Comparison of ENCODE assay signal across 24 mouse cellular contexts in the genomic region with DNA sequence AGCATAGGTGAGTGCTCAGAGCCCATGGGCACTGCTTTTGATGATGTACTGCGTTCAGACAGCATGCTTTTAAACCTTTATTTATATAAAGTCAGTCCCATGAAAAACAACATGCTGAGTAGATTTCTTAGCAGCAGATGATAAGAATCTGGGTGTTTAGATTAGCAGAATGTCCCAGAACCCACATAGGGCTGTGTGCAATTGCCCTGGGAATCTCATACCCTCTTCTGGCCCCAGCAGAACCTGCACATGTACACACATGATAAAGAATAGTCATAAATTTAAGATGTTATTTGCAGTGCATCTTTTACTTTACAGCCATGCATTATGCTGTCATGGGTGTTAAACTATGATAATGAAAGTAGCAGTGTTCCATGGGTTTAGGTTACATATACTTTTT.
"Had no signal": no experiment of that assay in that cellular context is flagged by ENCODE, and none has a peak within 500 bp of the region (broad histone marks: within the 10 kb centered on the region; RNA-seq: fewer than 3 reads in every experiment).

No protein-coding gene starts in this region.

- H3K9ac ChIP-seq: lung, embryonic 15.5 days; midbrain, embryonic 12.5 days; neural tube, embryonic 13.5 days; neural tube, embryonic 15.5 days; stomach, embryonic 15.5 days had no signal

- DNase-seq: lung, adult 2 months; lung, postnatal 14 days; lung, postnatal 36 days; midbrain, embryonic 14.5 days; retina, postnatal 1 day; right cerebral cortex, adult 18-20 months; right cerebral cortex, postnatal 25 days; right cerebral cortex, postnatal 4 days; spleen, adult 18-20 months; thymus, adult 2 months; thymus, postnatal 25 days; thymus, postnatal 4 days had no signal

- H3K4me3 ChIP-seq: lung, embryonic 15.5 days; megakaryocyte, embryonic 14.5 days; midbrain, embryonic 10.5 days; midbrain, embryonic 12.5 days; myocyte; neural tube, embryonic 13.5 days; neural tube, embryonic 15.5 days; stomach, embryonic 15.5 days had no signal

- H3K27ac ChIP-seq: lung, embryonic 15.5 days; macrophage; midbrain, embryonic 10.5 days; midbrain, embryonic 12.5 days; neural tube, embryonic 13.5 days; neural tube, embryonic 15.5 days; stomach, embryonic 15.5 days; stomach, postnatal 0 days had no signal

- H3K27me3 ChIP-seq: lung, embryonic 15.5 days; megakaryocyte, embryonic 14.5 days; midbrain, embryonic 12.5 days; neural tube, embryonic 13.5 days; neural tube, embryonic 15.5 days; stomach, embryonic 15.5 days had no signal

- H3K9me3 ChIP-seq: lung, embryonic 15.5 days; megakaryocyte, embryonic 14.5 days; midbrain, embryonic 10.5 days; midbrain, embryonic 12.5 days; neural tube, embryonic 13.5 days; neural tube, embryonic 15.5 days; stomach, embryonic 15.5 days had no signal

- ATAC-seq: lung, postnatal 0 days; midbrain, embryonic 16.5 days had no signal

- H3K4me1 ChIP-seq: lung, embryonic 15.5 days; midbrain, embryonic 10.5 days; midbrain, embryonic 12.5 days; neural tube, embryonic 13.5 days; neural tube, embryonic 15.5 days; stomach, embryonic 15.5 days had no signal

- H3K4me2 ChIP-seq: lung, embryonic 15.5 days; midbrain, embryonic 12.5 days; neural tube, embryonic 13.5 days; neural tube, embryonic 15.5 days; stomach, embryonic 15.5 days had no signal
